Mouse (Mus musculus): ENCODE results near the gene Taar3. TPM values are rescaled to one million over a fixed set of nuclear protein-coding genes. Genes with fewer than 3 reads are reported as not detected.

Taar3 gene
- polyA plus RNA-seq, 1 experiment, result not detected

GRCm38 (mm10) chr10:23964921-23965610 lies 15.7 kb downstream of the Taar3 start:
- no peak for TF ChIP-seq POLR2A (IDR thresholded peaks at IDR 0.05; ENCODE audit: control insufficient read depth, extremely low read depth, insufficient read depth, low read length, poor library complexity)
- no peak for TF ChIP-seq CTCF (IDR thresholded peaks at IDR 0.05; ENCODE audit: borderline replicate concordance, control insufficient read depth, extremely low read depth, insufficient read depth, low read length, poor library complexity)
- 93% methylated on average over 6 of the region's 6 CpGs for WGBS
- H3K36me3 ChIP-seq (ENCODE audit: control insufficient read depth, insufficient read depth, low read length), result no peaks in the 10 kb centered on the region
- H3K4me3 ChIP-seq (ENCODE audit: control insufficient read depth, insufficient read depth, low read length), result no peak overlapping the region
- H3K27me3 ChIP-seq (ENCODE audit: control insufficient read depth, insufficient read depth, low read length), result no peaks in the 10 kb centered on the region
- no peak for DNase-seq
- H3K27ac ChIP-seq (ENCODE audit: control insufficient read depth, insufficient read depth, low read length), result no peak overlapping the region
- no peaks in the 10 kb centered on the region for H3K4me1 ChIP-seq (replicated peaks; ENCODE audit: control insufficient read depth, insufficient read depth, low read length)

GRCm38 (mm10) chr10:23970656-23971165 lies 21.4 kb downstream of the Taar3 start, which contains the start of gene Taar5:
Gene Taar5, plus strand, starts transcription at chr10:23970706.
- 91% methylated on average over 11 of the region's 11 CpGs for WGBS
- H3K4me1 ChIP-seq (replicated peaks; ENCODE audit: control insufficient read depth, insufficient read depth, low read length), result no peaks in the 10 kb centered on the region
- H3K36me3 ChIP-seq (ENCODE audit: control insufficient read depth, insufficient read depth, low read length), result no peaks in the 10 kb centered on the region
- H3K4me3 ChIP-seq (ENCODE audit: control insufficient read depth, insufficient read depth, low read length), result no peak within 1 kb of the TSS
- no peaks in the 10 kb centered on the region for H3K27me3 ChIP-seq (ENCODE audit: control insufficient read depth, insufficient read depth, low read length)
- TF ChIP-seq POLR2A (IDR thresholded peaks at IDR 0.05; ENCODE audit: control insufficient read depth, extremely low read depth, insufficient read depth, low read length, poor library complexity), result no peak
- no peak for TF ChIP-seq CTCF (IDR thresholded peaks at IDR 0.05; ENCODE audit: borderline replicate concordance, control insufficient read depth, extremely low read depth, insufficient read depth, low read length, poor library complexity)
- DNase-seq, result no peak
- no peak within 1 kb of the TSS for H3K27ac ChIP-seq (ENCODE audit: control insufficient read depth, insufficient read depth, low read length)

GRCm38 (mm10) chr10:23971256-23971655 lies 21.9 kb downstream of the Taar3 start:
- no peak overlapping the region for H3K4me3 ChIP-seq (ENCODE audit: control insufficient read depth, insufficient read depth, low read length)
- TF ChIP-seq POLR2A (IDR thresholded peaks at IDR 0.05; ENCODE audit: control insufficient read depth, extremely low read depth, insufficient read depth, low read length, poor library complexity) (no peak), CTCF (IDR thresholded peaks at IDR 0.05; ENCODE audit: borderline replicate concordance, control insufficient read depth, extremely low read depth, insufficient read depth, low read length, poor library complexity) (no peak)
- H3K27ac ChIP-seq (ENCODE audit: control insufficient read depth, insufficient read depth, low read length), result no peak overlapping the region
- no peak for DNase-seq
- H3K27me3 ChIP-seq (ENCODE audit: control insufficient read depth, insufficient read depth, low read length), result no peaks in the 10 kb centered on the region
- WGBS, result 93% methylated on average over 5 of the region's 5 CpGs
- no peaks in the 10 kb centered on the region for H3K4me1 ChIP-seq (replicated peaks; ENCODE audit: control insufficient read depth, insufficient read depth, low read length)
- no peaks in the 10 kb centered on the region for H3K36me3 ChIP-seq (ENCODE audit: control insufficient read depth, insufficient read depth, low read length)

GRCm38 (mm10) chr10:23977958-23978357 lies 28.6 kb downstream of the Taar3 start:
- TF ChIP-seq POLR2A (IDR thresholded peaks at IDR 0.05; ENCODE audit: control insufficient read depth, extremely low read depth, insufficient read depth, low read length, poor library complexity) (no peak), CTCF (IDR thresholded peaks at IDR 0.05; ENCODE audit: borderline replicate concordance, control insufficient read depth, extremely low read depth, insufficient read depth, low read length, poor library complexity) (no peak)
- Histone ChIP-seq H3K4me1 (replicated peaks; ENCODE audit: control insufficient read depth, insufficient read depth, low read length) (no peaks in the 10 kb centered on the region), H3K4me3 (ENCODE audit: control insufficient read depth, insufficient read depth, low read length) (no peak overlapping the region), H3K27ac (ENCODE audit: control insufficient read depth, insufficient read depth, low read length) (no peak overlapping the region), H3K36me3 (ENCODE audit: control insufficient read depth, insufficient read depth, low read length) (no peaks in the 10 kb centered on the region), H3K27me3 (ENCODE audit: control insufficient read depth, insufficient read depth, low read length) (no peaks in the 10 kb centered on the region)
- no peak for DNase-seq
- 90% methylated on average over 4 of the region's 4 CpGs for WGBS

- Histone ChIP-seq H3K27ac (ENCODE audit: control insufficient read depth, insufficient read depth, low read length) (no peak overlapping the region), H3K27me3 (ENCODE audit: control insufficient read depth, insufficient read depth, low read length) (no peaks in the 10 kb centered on the region), H3K4me1 (replicated peaks; ENCODE audit: control insufficient read depth, insufficient read depth, low read length) (no peaks in the 10 kb centered on the region), H3K36me3 (ENCODE audit: control insufficient read depth, insufficient read depth, low read length) (no peaks in the 10 kb centered on the region), H3K4me3 (ENCODE audit: control insufficient read depth, insufficient read depth, low read length) (no peak overlapping the region)
- peak; percentile 58 for DNase-seq
- WGBS, result 49% methylated on average over 16 of the region's 16 CpGs
- TF ChIP-seq CTCF (IDR thresholded peaks at IDR 0.05; ENCODE audit: borderline replicate concordance, control insufficient read depth, extremely low read depth, insufficient read depth, low read length, poor library complexity) (peak; percentile 58; the same call in 1 of the 2 replicates), POLR2A (IDR thresholded peaks at IDR 0.05; ENCODE audit: control insufficient read depth, extremely low read depth, insufficient read depth, low read length, poor library complexity) (no peak)
These were observed 29.7 kb downstream of the Taar3 start for GRCm38 (mm10) chr10:23978901-23979705.

GRCm38 (mm10) chr10:23985546-23985945 lies 36.2 kb downstream of the Taar3 start, which contains the start of gene Taar6:
Gene Taar6, minus strand, starts transcription at chr10:23985646.
- no peaks in the 10 kb centered on the region for H3K36me3 ChIP-seq (ENCODE audit: control insufficient read depth, insufficient read depth, low read length)
- H3K4me1 ChIP-seq (replicated peaks; ENCODE audit: control insufficient read depth, insufficient read depth, low read length), result no peaks in the 10 kb centered on the region
- TF ChIP-seq CTCF (IDR thresholded peaks at IDR 0.05; ENCODE audit: borderline replicate concordance, control insufficient read depth, extremely low read depth, insufficient read depth, low read length, poor library complexity) (no peak), POLR2A (IDR thresholded peaks at IDR 0.05; ENCODE audit: control insufficient read depth, extremely low read depth, insufficient read depth, low read length, poor library complexity) (no peak)
- H3K27me3 ChIP-seq (ENCODE audit: control insufficient read depth, insufficient read depth, low read length), result no peaks in the 10 kb centered on the region
- 94% methylated on average over 8 of the region's 8 CpGs for WGBS
- no peak for DNase-seq
- no peak within 1 kb of the TSS for H3K27ac ChIP-seq (ENCODE audit: control insufficient read depth, insufficient read depth, low read length)
- H3K4me3 ChIP-seq (ENCODE audit: control insufficient read depth, insufficient read depth, low read length), result no peak within 1 kb of the TSS
